Mouse (Mus musculus): ENCODE results near the gene Ifitm3. TPM values are rescaled to one million over a fixed set of nuclear protein-coding genes. Genes with fewer than 3 reads are reported as not detected.

Gene Ifitm3
- total and polyA plus RNA-seq, 3 experiments, result 0.25 TPM; not detected in 2

DNA sequence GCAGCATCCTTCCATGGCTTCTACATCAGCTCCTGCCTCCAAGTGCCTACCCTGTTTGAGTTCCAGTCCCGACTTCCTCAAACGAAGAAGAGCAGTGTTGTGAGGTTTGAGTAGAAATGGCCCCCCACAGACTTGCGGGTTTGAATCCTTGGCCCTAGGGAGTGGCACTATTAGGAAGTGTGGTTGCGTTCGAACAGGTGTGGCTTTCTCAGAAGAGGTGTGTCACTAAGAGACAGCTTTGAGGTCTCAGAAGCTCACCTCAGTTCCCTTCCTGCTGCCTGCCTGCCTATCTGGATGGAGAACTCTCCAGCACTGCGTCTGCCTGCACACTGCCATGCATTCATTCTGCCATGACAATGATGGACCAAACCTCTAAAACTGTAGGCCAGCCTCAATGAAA lies 4.1 kb downstream of the Ifitm3 start:
- no peak for DNase-seq (ENCODE audit: extremely low read depth)
- dilution Hi-C loops (cut with MboI; ENCODE audit: extremely low pct_ligation_motif_present, extremely low pct_unique_long_range_greater_than_20kb, low sequenced_read_pairs), result no loop called here
- Histone ChIP-seq H3K27ac (ENCODE audit: insufficient read depth, low read depth) (no peak overlapping the region), H3K9ac (ENCODE audit: insufficient read depth, low read depth) (no peak overlapping the region), H3K27me3 (replicated peaks) (peaks cover 12% of the 10 kb centered on the region), H3K36me3 (replicated peaks in 1 of 2; ENCODE audit: control insufficient read depth in 1 of 2, insufficient read depth in 1 of 2, low read length in 1 of 2) (no peaks in the 10 kb centered on the region), H3K9me3 (replicated peaks; ENCODE audit: low read length) (peaks cover 2% of the 10 kb centered on the region), H3K4me2 (ENCODE audit: insufficient read depth, low read depth, poor library complexity, severe bottlenecking) (no peak overlapping the region), H3K79me2 (replicated peaks; ENCODE audit: control insufficient read depth, extremely low read depth, insufficient read depth, poor library complexity, severe bottlenecking) (no peaks in the 10 kb centered on the region), H3K4me1 (ENCODE audit: control insufficient read depth in 1 of 2, insufficient read depth in 2 of 2) (peaks cover 0 to 8% of the 10 kb centered on the region in 2 experiments; a peak in 2 of 4 replicates), H3K4me3 (replicated peaks in 1 of 3; ENCODE audit: low read depth in 2 of 3, low read length in 2 of 3, poor library complexity in 1 of 3) (no peak overlapping the region)
- in situ Hi-C loops (cut with MboI; ENCODE audit: low pct_ligation_motif_present, low pct_unique_long_range_greater_than_20kb, low sequenced_read_pairs), result no loop called here
- TF ChIP-seq IRF4 (IDR thresholded peaks at IDR 0.05; ENCODE audit: low read depth, low read length), result no peak
- TF ChIP-seq MYC (IDR thresholded peaks at IDR 0.05; ENCODE audit: low read depth, low read length), result no peak
- TF ChIP-seq E2F4 (IDR thresholded peaks at IDR 0.05; ENCODE audit: insufficient replicate concordance, low read depth, low read length), result no peak
- TF ChIP-seq PAX5 (IDR thresholded peaks at IDR 0.05; ENCODE audit: low read length), result no peak
- no peak for TF ChIP-seq USF2 (conservative IDR thresholded peaks at IDR 0.05; ENCODE audit: low read depth, low read length)
- no peak for TF ChIP-seq MEF2A (IDR thresholded peaks at IDR 0.05; ENCODE audit: borderline replicate concordance, low read depth, low read length)
- no peak for TF ChIP-seq MAX (IDR thresholded peaks at IDR 0.05; ENCODE audit: low read length)
- no peak for TF ChIP-seq EP300 (IDR thresholded peaks at IDR 0.05; ENCODE audit: low read length)
- no peak for TF ChIP-seq UBTF (IDR thresholded peaks at IDR 0.05; ENCODE audit: low read depth, low read length)
- TF ChIP-seq MAFK (IDR thresholded peaks at IDR 0.05; ENCODE audit: insufficient replicate concordance, low read length), result no peak
- no peak for TF ChIP-seq GABPA (IDR thresholded peaks at IDR 0.05; ENCODE audit: insufficient replicate concordance, low read depth, low read length)
- no peak for TF ChIP-seq ZKSCAN1 (IDR thresholded peaks at IDR 0.05; ENCODE audit: borderline replicate concordance, low read depth, low read length)

DNA sequence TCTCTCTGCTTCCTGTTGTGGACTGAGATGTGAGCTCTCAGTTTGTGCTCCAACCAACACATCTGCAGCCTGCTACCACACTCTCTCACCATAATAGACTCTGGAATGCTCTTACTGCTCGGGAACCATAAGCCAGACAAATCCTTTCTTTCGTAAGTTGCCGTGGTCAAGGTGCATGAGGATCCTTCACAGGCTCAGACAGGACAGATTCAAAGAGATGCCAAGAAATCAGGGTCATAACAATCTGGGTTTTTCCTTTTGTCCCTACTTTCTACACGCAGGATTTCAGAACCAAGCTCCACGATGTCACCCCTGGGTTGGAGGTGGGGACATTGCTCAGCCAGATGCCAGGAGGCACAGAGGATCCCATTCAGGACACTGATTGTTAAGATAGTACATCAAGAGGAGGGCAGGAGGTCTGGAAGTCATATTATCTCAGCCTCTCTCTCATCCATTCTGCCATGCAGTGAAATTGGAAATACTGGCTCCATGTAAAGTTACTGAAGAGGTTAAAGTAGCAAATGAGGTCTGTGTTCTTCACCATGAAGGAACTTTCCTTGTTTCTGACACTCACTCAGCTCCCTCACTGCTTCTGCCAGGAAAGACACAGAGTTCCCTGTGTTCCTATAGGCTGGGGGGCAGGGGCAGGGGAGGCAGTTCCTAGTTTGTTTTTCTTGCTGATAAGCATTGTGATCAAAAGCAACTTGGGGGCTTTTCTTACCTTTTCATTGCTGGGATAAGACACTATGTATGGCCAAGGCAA lies 7.1 kb downstream of the Ifitm3 start:
- Histone ChIP-seq H3K9ac (ENCODE audit: insufficient read depth, low read depth) (no peak overlapping the region), H3K36me3 (replicated peaks in 1 of 2; ENCODE audit: control insufficient read depth in 1 of 2, insufficient read depth in 1 of 2, low read length in 1 of 2) (no peaks in the 10 kb centered on the region), H3K27ac (ENCODE audit: insufficient read depth, low read depth) (no peak overlapping the region), H3K4me1 (ENCODE audit: control insufficient read depth in 1 of 2, insufficient read depth in 2 of 2) (peaks cover 14 to 27% of the 10 kb centered on the region in 2 experiments), H3K27me3 (replicated peaks) (peaks cover 10% of the 10 kb centered on the region), H3K79me2 (replicated peaks; ENCODE audit: control insufficient read depth, extremely low read depth, insufficient read depth, poor library complexity, severe bottlenecking) (no peaks in the 10 kb centered on the region), H3K9me3 (replicated peaks; ENCODE audit: low read length) (peaks cover 2% of the 10 kb centered on the region), H3K4me3 (replicated peaks in 1 of 3; ENCODE audit: low read depth in 2 of 3, low read length in 2 of 3, poor library complexity in 1 of 3) (no peak overlapping the region), H3K4me2 (ENCODE audit: insufficient read depth, low read depth, poor library complexity, severe bottlenecking) (no peak overlapping the region)
- dilution Hi-C loops (cut with MboI; ENCODE audit: extremely low pct_ligation_motif_present, extremely low pct_unique_long_range_greater_than_20kb, low sequenced_read_pairs), result no loop called here
- DNase-seq (ENCODE audit: extremely low read depth), result no peak
- in situ Hi-C loops (cut with MboI; ENCODE audit: low pct_ligation_motif_present, low pct_unique_long_range_greater_than_20kb, low sequenced_read_pairs), result no loop called here
- no peak for TF ChIP-seq ZNF384 (IDR thresholded peaks at IDR 0.05; ENCODE audit: low read depth, low read length)
- TF ChIP-seq GABPA (IDR thresholded peaks at IDR 0.05; ENCODE audit: insufficient replicate concordance, low read depth, low read length), result no peak
- TF ChIP-seq PAX5 (IDR thresholded peaks at IDR 0.05; ENCODE audit: low read length), result no peak
